Mouse (Mus musculus): ENCODE measurements around the gene Dmbt1. TPM values are rescaled to one million over a fixed set of nuclear protein-coding genes. Genes with fewer than 3 reads are reported as not detected.
"Not testable (repeated sequence)": the region's sequence is repeated elsewhere in the genome, so short reads cannot be mapped to it uniquely, and the experiment has no call there.

Dmbt1 gene
- polyA plus RNA-seq, 1 experiment from 2014 or later, result not detected

GRCm38 (mm10) chr7:131009178-131009577 lies 22.7 kb upstream of the Dmbt1 start:
- no peak for DNase-seq (ENCODE audit: low spot score)
- Histone ChIP-seq H3K27ac (no peak overlapping the region), H3K4me1 (no peaks in the 10 kb centered on the region), H3K4me3 (no peak overlapping the region), H3K27me3 (ENCODE audit: insufficient read depth, poor library complexity, severe bottlenecking) (no peaks in the 10 kb centered on the region), H3K9me3 (peaks cover 10% of the 10 kb centered on the region), H3K36me3 (no peaks in the 10 kb centered on the region)
- WGBS, result 73% methylated on average over 5 of the region's 5 CpGs

- H3K27ac ChIP-seq, result no peak overlapping the region
- no peaks in the 10 kb centered on the region for H3K36me3 ChIP-seq
- WGBS, result 73% methylated on average over 1 of the region's 1 CpGs
- no peak for DNase-seq (ENCODE audit: low spot score)
- no peak overlapping the region for H3K4me3 ChIP-seq
- H3K4me1 ChIP-seq, result no peaks in the 10 kb centered on the region
- peaks cover 5% of the 10 kb centered on the region; the same call in 1 of the 2 replicates for H3K9me3 ChIP-seq
- H3K27me3 ChIP-seq (ENCODE audit: insufficient read depth, poor library complexity, severe bottlenecking), result no peaks in the 10 kb centered on the region
Measured at GRCm38 (mm10) chr7:131011901-131012300, 20.0 kb upstream of the Dmbt1 start.

GRCm38 (mm10) chr7:131019181-131019580 lies 12.7 kb upstream of the Dmbt1 start:
- DNase-seq (ENCODE audit: low spot score), result no peak
- Histone ChIP-seq H3K9me3 (no peaks in the 10 kb centered on the region), H3K4me3 (no peak overlapping the region), H3K27me3 (ENCODE audit: insufficient read depth, poor library complexity, severe bottlenecking) (no peaks in the 10 kb centered on the region), H3K36me3 (no peaks in the 10 kb centered on the region), H3K4me1 (no peaks in the 10 kb centered on the region), H3K27ac (no peak overlapping the region)
- 88% methylated on average over 2 of the region's 2 CpGs for WGBS

GRCm38 (mm10) chr7:131024807-131025206 lies 7.0 kb upstream of the Dmbt1 start:
- no peak for DNase-seq (ENCODE audit: low spot score)
- no peaks in the 10 kb centered on the region for H3K36me3 ChIP-seq
- 0 out of 2 replicates have a peak, but pooled peaks cover 7% of the 10 kb centered on the region for H3K27me3 ChIP-seq (ENCODE audit: insufficient read depth, poor library complexity, severe bottlenecking)
- no peak overlapping the region for H3K27ac ChIP-seq
- 26% methylated on average over 1 of the region's 1 CpGs for WGBS
- H3K4me1 ChIP-seq, result peaks cover 7% of the 10 kb centered on the region
- H3K4me3 ChIP-seq, result no peak overlapping the region
- no peaks in the 10 kb centered on the region for H3K9me3 ChIP-seq

GRCm38 (mm10) chr7:131027557-131027956 lies 4.3 kb upstream of the Dmbt1 start:
- no peak overlapping the region for H3K27ac ChIP-seq
- WGBS, result 68% methylated on average over 1 of the region's 1 CpGs

GRCm38 (mm10) chr7:131036396-131036795 lies 4.5 kb downstream of the Dmbt1 start:
- peaks cover 17% of the 10 kb centered on the region for H3K4me1 ChIP-seq
- H3K4me3 ChIP-seq, result no peak overlapping the region
- WGBS, result 51% methylated on average over 3 of the region's 3 CpGs
- no peak overlapping the region for H3K27ac ChIP-seq
- no peak for DNase-seq (ENCODE audit: low spot score)
- no peaks in the 10 kb centered on the region for H3K36me3 ChIP-seq
- no peaks in the 10 kb centered on the region; the same call in 1 of the 2 replicates for H3K27me3 ChIP-seq (ENCODE audit: insufficient read depth, poor library complexity, severe bottlenecking)
- H3K9me3 ChIP-seq, result no peaks in the 10 kb centered on the region

More at GRCm38 (mm10) chr7:131027557-131027956, 4.3 kb upstream of the Dmbt1 start:
- peaks cover 7% of the 10 kb centered on the region for H3K4me1 ChIP-seq
- H3K4me3 ChIP-seq, result no peak overlapping the region
- H3K36me3 ChIP-seq, result no peaks in the 10 kb centered on the region
- H3K9me3 ChIP-seq, result no peaks in the 10 kb centered on the region
- 0 out of 2 replicates have a peak, but pooled peaks cover 7% of the 10 kb centered on the region for H3K27me3 ChIP-seq (ENCODE audit: insufficient read depth, poor library complexity, severe bottlenecking)
- DNase-seq (ENCODE audit: low spot score), result no peak

GRCm38 (mm10) chr7:131037083-131037482 lies 5.2 kb downstream of the Dmbt1 start:
- DNase-seq (ENCODE audit: low spot score), result no peak
- H3K36me3 ChIP-seq, result no peaks in the 10 kb centered on the region
- 29% methylated on average over 2 of the region's 2 CpGs for WGBS
- no peaks in the 10 kb centered on the region for H3K9me3 ChIP-seq
- H3K4me1 ChIP-seq, result peaks cover 17% of the 10 kb centered on the region
- H3K27me3 ChIP-seq (ENCODE audit: insufficient read depth, poor library complexity, severe bottlenecking), result no peaks in the 10 kb centered on the region; the same call in 1 of the 2 replicates
- H3K4me3 ChIP-seq, result no peak overlapping the region
- H3K27ac ChIP-seq, result no peak overlapping the region

- H3K27ac ChIP-seq; DNase-seq (ENCODE audit: low spot score); H3K9me3 ChIP-seq; H3K4me3 ChIP-seq; H3K27me3 ChIP-seq (ENCODE audit: insufficient read depth, poor library complexity, severe bottlenecking); H3K36me3 ChIP-seq: not testable (repeated sequence)
- 74% methylated on average over 8 of the region's 8 CpGs for WGBS
- H3K4me1 ChIP-seq, result peaks cover 17% of the 10 kb centered on the region
Measured at GRCm38 (mm10) chr7:131040760-131041159, 8.9 kb downstream of the Dmbt1 start.

- no peaks in the 10 kb centered on the region for H3K9me3 ChIP-seq
- H3K4me1 ChIP-seq, result peaks cover 4% of the 10 kb centered on the region
- DNase-seq (ENCODE audit: low spot score), result no peak
- H3K27me3 ChIP-seq (ENCODE audit: insufficient read depth, poor library complexity, severe bottlenecking), result no peaks in the 10 kb centered on the region
- no peak overlapping the region for H3K4me3 ChIP-seq
- 36% methylated on average over 1 of the region's 1 CpGs for WGBS
- no peak overlapping the region for H3K27ac ChIP-seq
- H3K36me3 ChIP-seq, result no peaks in the 10 kb centered on the region
Measured at GRCm38 (mm10) chr7:131042657-131043056, 10.8 kb downstream of the Dmbt1 start.

- not testable (repeated sequence) for H3K9me3 ChIP-seq; DNase-seq (ENCODE audit: low spot score); H3K27ac ChIP-seq; H3K36me3 ChIP-seq; H3K4me1 ChIP-seq; H3K27me3 ChIP-seq (ENCODE audit: insufficient read depth, poor library complexity, severe bottlenecking); H3K4me3 ChIP-seq
- WGBS, result 29% methylated on average over 3 of the region's 3 CpGs
Measured at GRCm38 (mm10) chr7:131045258-131045835, 13.5 kb downstream of the Dmbt1 start.

- H3K4me1 ChIP-seq, H3K27ac ChIP-seq: not testable (repeated sequence)
- WGBS, result 79% methylated on average over 8 of the region's 8 CpGs
Measured at GRCm38 (mm10) chr7:131049829-131050228, 18.0 kb downstream of the Dmbt1 start.

GRCm38 (mm10) chr7:131054808-131055370 lies 23.0 kb downstream of the Dmbt1 start:
- H3K27me3 ChIP-seq (ENCODE audit: insufficient read depth, poor library complexity, severe bottlenecking), result no peaks in the 10 kb centered on the region
- no peak for DNase-seq (ENCODE audit: low spot score)
- H3K4me1 ChIP-seq, result no peaks in the 10 kb centered on the region

More at GRCm38 (mm10) chr7:131049829-131050228, 18.0 kb downstream of the Dmbt1 start:
- H3K27me3 ChIP-seq (ENCODE audit: insufficient read depth, poor library complexity, severe bottlenecking); H3K36me3 ChIP-seq; H3K9me3 ChIP-seq; DNase-seq (ENCODE audit: low spot score); H3K4me3 ChIP-seq: not testable (repeated sequence)

GRCm38 (mm10) chr7:131057918-131058317 lies 26.1 kb downstream of the Dmbt1 start:
- H3K4me3 ChIP-seq, result not testable (repeated sequence)

More at GRCm38 (mm10) chr7:131054808-131055370, 23.0 kb downstream of the Dmbt1 start:
- Histone ChIP-seq H3K9me3 (no peaks in the 10 kb centered on the region), H3K36me3 (no peaks in the 10 kb centered on the region), H3K27ac (no peak overlapping the region), H3K4me3 (no peak overlapping the region)

More at GRCm38 (mm10) chr7:131057918-131058317, 26.1 kb downstream of the Dmbt1 start:
- H3K27ac ChIP-seq; H3K27me3 ChIP-seq (ENCODE audit: insufficient read depth, poor library complexity, severe bottlenecking); H3K9me3 ChIP-seq; DNase-seq (ENCODE audit: low spot score); H3K36me3 ChIP-seq; H3K4me1 ChIP-seq: not testable (repeated sequence)
- WGBS, result 70% methylated on average over 9 of the region's 9 CpGs
